Comparison of ENCODE assay signal across 8 mouse cellular contexts in the genomic region with DNA sequence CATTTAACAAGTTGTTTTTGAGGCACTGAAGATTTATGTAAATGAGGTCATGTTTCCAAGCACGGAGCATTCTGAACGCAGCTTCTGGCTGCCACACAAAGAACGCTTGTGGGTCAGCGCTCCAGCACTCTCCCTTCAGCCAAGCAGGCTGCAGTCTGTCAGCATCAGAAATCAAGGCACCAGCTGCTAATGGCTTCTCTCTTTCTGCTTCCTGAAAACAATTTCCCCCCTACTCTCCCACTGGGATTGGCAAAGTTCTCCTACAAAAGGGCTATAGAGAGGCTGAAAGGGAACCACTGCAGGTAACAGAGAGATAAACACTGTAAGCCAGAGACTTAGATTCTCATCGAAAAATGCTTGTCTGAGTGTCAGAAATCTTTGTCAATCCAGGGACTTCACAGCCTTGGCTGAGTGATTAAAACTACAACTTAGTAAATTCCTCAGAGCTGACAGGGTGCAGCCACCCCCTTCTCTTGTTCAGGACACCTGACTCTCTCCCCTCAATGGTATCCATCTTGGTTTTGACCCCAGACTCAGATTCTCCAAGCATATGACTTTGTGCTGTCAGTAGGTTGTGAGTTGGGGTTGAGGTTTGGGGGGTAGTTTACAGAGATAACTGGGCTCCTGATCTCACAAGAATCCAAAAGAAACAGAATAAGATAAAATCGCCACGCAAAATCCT.
DNase-seq lines count a peak whose midpoint lies in the region; ATAC-seq and TF ChIP-seq lines count a peak whose summit lies in the region.

No protein-coding gene starts in this region.

- H3K36me3 ChIP-seq in forebrain, embryonic 13.5 days (ENCODE audit: poor library complexity, severe bottlenecking): no peaks in the 10 kb centered on the region
- H3K36me3 ChIP-seq in hindbrain, embryonic 11.5 days (ENCODE audit: control insufficient read depth, insufficient read depth, low read length): no peaks in the 10 kb centered on the region
- no peaks in the 10 kb centered on the region for H3K36me3 ChIP-seq in midbrain, embryonic 16.5 days (ENCODE audit: control insufficient read depth, insufficient read depth, low read length)

- H3K4me1 ChIP-seq in forebrain, embryonic 13.5 days: peaks cover 14% of the 10 kb centered on the region
- H3K4me1 ChIP-seq in hindbrain, embryonic 11.5 days (replicated peaks; ENCODE audit: control insufficient read depth, insufficient read depth, low read length): no peaks in the 10 kb centered on the region
- H3K4me1 ChIP-seq in midbrain, embryonic 16.5 days (ENCODE audit: control insufficient read depth, insufficient read depth, low read length): 0 out of 2 replicates have a peak, but pooled peaks cover 4% of the 10 kb centered on the region

- 29% methylated on average over 7 of the region's 7 CpGs for WGBS in forebrain, embryonic 13.5 days
- 39% methylated on average over 7 of the region's 7 CpGs for WGBS in hindbrain, embryonic 11.5 days
- 28% methylated on average over 7 of the region's 7 CpGs for WGBS in midbrain, embryonic 16.5 days

- H3K4me3 ChIP-seq in forebrain, embryonic 13.5 days: no peak overlapping the region
- no peak overlapping the region for H3K4me3 ChIP-seq in hindbrain, embryonic 11.5 days (ENCODE audit: low read depth, low read length)
- no peak overlapping the region for H3K4me3 ChIP-seq in midbrain, embryonic 16.5 days (ENCODE audit: low read depth, low read length)

- H3K9me3 ChIP-seq in forebrain, embryonic 13.5 days (replicated peaks): no peaks in the 10 kb centered on the region
- no peaks in the 10 kb centered on the region for H3K9me3 ChIP-seq in hindbrain, embryonic 11.5 days (ENCODE audit: control insufficient read depth, low read length)
- no peaks in the 10 kb centered on the region for H3K9me3 ChIP-seq in midbrain, embryonic 16.5 days (replicated peaks; ENCODE audit: control insufficient read depth, low read length, poor library complexity, severe bottlenecking)

- no peak overlapping the region for H3K4me2 ChIP-seq in forebrain, embryonic 13.5 days
- no peak overlapping the region for H3K4me2 ChIP-seq in hindbrain, embryonic 11.5 days (replicated peaks; ENCODE audit: low read depth, low read length)
- no peak overlapping the region for H3K4me2 ChIP-seq in midbrain, embryonic 16.5 days (ENCODE audit: low read length)

- H3K27me3 ChIP-seq in forebrain, embryonic 13.5 days: no peaks in the 10 kb centered on the region
- no peaks in the 10 kb centered on the region for H3K27me3 ChIP-seq in hindbrain, embryonic 11.5 days (ENCODE audit: control insufficient read depth, insufficient read depth, low read length)
- H3K27me3 ChIP-seq in midbrain, embryonic 16.5 days (ENCODE audit: control insufficient read depth, insufficient read depth, low read depth, low read length): no peaks in the 10 kb centered on the region

- no peak overlapping the region for H3K9ac ChIP-seq in forebrain, embryonic 13.5 days
- no peak overlapping the region for H3K9ac ChIP-seq in hindbrain, embryonic 11.5 days (ENCODE audit: low read depth, low read length)
- H3K9ac ChIP-seq in midbrain, embryonic 16.5 days (ENCODE audit: low read depth, low read length): no peak overlapping the region

- ATAC-seq in forebrain, embryonic 13.5 days: peak; percentile 91
- ATAC-seq in hindbrain, embryonic 11.5 days (ENCODE audit: low FRiP score): peak; percentile 80
- peak; percentile 73; the same call in 1 of the 2 replicates for ATAC-seq in midbrain, embryonic 16.5 days
- ATAC-seq in CD4-positive, CD25-positive, alpha-beta regulatory T cell, adult 4 months: no peak

- TF ChIP-seq POLR2A in brain, embryonic 14.5 days (IDR thresholded peaks at IDR 0.05; ENCODE audit: borderline replicate concordance, extremely low read depth, insufficient read depth, insufficient read length, poor library complexity, severe bottlenecking): no peak

- H3K27ac ChIP-seq in forebrain, embryonic 13.5 days: peak overlapping the region; percentile 15; the same call in 1 of the 2 replicates
- H3K27ac ChIP-seq in hindbrain, embryonic 11.5 days (ENCODE audit: low read depth, low read length): no peak overlapping the region
- H3K27ac ChIP-seq in midbrain, embryonic 16.5 days (ENCODE audit: low read length): peak overlapping the region; percentile 18; the same call in 1 of the 2 replicates

- peak; percentile 43 for DNase-seq in adrenal gland, postnatal 10 days
- DNase-seq in brain, embryonic 14.5 days (ENCODE audit: low read depth): peak; percentile 90
- peak; percentile 42 for DNase-seq in hindbrain, embryonic 11.5 days (ENCODE audit: low spot score)
- peak; percentile 15 for DNase-seq in left cerebral cortex, adult 11 months (ENCODE audit: low spot score)
- DNase-seq in natural killer cell, adult 2 months (ENCODE audit: low spot score in 2 of 2): no peak

- no peak for TF ChIP-seq CTCF in brain, embryonic 14.5 days (IDR thresholded peaks at IDR 0.05; ENCODE audit: borderline replicate concordance, extremely low read depth, insufficient read depth, insufficient read length)

Comparison
In these comparisons a context has a peak if more than half of its experiments do, and no peak if none do; other contexts are left out.
1. DNase-seq: peak in adrenal gland, postnatal 10 days (single experiment), brain, embryonic 14.5 days (single experiment), hindbrain, embryonic 11.5 days (single experiment) and left cerebral cortex, adult 11 months (single experiment); none in natural killer cell, adult 2 months (0 of 2).